Mouse (Mus musculus) limb, embryonic 12.5 days (tissue): ENCODE measurements at regions not wholly inside any gene's neighbourhood (a gene's known extent, or its start where the extent isn't known, plus 50 kb on each side); places are given as distances from the start of the nearest gene placed in this dataset.

Source experiments
- ATAC-seq: fragments of 200-750 bp; cut with Nextera tagmentation; 2 replicates; pipeline ENCODE4 v1.8.0; 2017; ENCODE audit warnings: low read depth, moderate TSS enrichment; ENCODE audit not compliant: insufficient number of reproducible peaks, insufficient read depth, low FRiP score, low TSS enrichment
- H3K27ac ChIP-seq: fragments of 300-500 bp; sonication (generic); 2 replicates; pipeline ENCODE4 v1.5.1; 2016; ENCODE audit warnings: mild to moderate bottlenecking, moderate library complexity
- H3K27me3 ChIP-seq: fragments of 300-500 bp; sonication (generic); 2 replicates; pipeline ENCODE4 v1.6.1; 2016; ENCODE audit warnings: mild to moderate bottlenecking, moderate library complexity
- H3K36me3 ChIP-seq: fragments of 300-500 bp; sonication (generic); 2 replicates; pipeline ENCODE4 v1.6.1; 2016; ENCODE audit warnings: mild to moderate bottlenecking, moderate library complexity
- H3K4me1 ChIP-seq: fragments of 300-500 bp; sonication (generic); replicated peaks from 2 replicates; pipeline ENCODE4 v1.6.1; 2016
- H3K4me2 ChIP-seq: fragments of 300-500 bp; sonication (generic); 2 replicates; pipeline ENCODE4 v1.6.1; 2016; ENCODE audit warnings: mild to moderate bottlenecking, moderate library complexity
- H3K4me3 ChIP-seq: fragments of 300-500 bp; sonication (generic); replicated peaks from 2 replicates; pipeline ENCODE4 v1.5.1; 2016; ENCODE audit warnings: mild to moderate bottlenecking
- H3K9ac ChIP-seq: fragments of 300-500 bp; sonication (generic); replicated peaks from 2 replicates; pipeline ENCODE4 v1.6.1; 2016; ENCODE audit warnings: mild to moderate bottlenecking, moderate library complexity
- H3K9me3 ChIP-seq: fragments of 300-500 bp; sonication (generic); 2 replicates; pipeline ENCODE4 v1.6.1; 2016; ENCODE audit warnings: mild to moderate bottlenecking, moderate library complexity
- whole genome bisulfite sequencing: fragments of 180-500 bp; shearing (Covaris S2); methylation state at CpG from one replicate; pipeline ENCODE4 v1.1.7; 2016; 5-methylcytosine and 5-hydroxymethylcytosine counted together

DNA sequence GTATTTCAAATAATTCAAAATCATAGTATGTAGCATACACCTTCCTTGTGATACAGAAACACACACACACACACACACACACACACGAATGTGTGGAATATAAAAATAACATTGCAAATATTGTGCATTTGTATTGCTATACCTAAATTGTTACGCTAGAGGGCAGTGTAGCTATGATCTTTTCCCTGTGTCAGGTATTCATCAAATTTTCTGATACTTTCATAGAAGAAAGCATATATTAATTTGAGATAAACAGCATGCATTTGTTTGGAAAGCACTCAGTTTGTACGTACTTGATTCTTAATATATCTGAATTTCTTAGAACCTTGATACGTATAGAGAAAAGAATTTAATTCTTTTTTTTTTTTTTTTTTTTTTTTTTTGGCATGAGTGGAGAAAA is 1700.9 kb upstream of the Sel1l start:
- Histone ChIP-seq H3K4me1 (no peaks in the 10 kb centered on the region), H3K4me2 (no peak overlapping the region), H3K9me3 (no peaks in the 10 kb centered on the region), H3K9ac (no peak overlapping the region), H3K4me3 (no peak overlapping the region), H3K27ac (no peak overlapping the region), H3K27me3 (no peaks in the 10 kb centered on the region), H3K36me3 (no peaks in the 10 kb centered on the region)
- 36% methylated on average over 4 of the region's 4 CpGs for WGBS
- ATAC-seq: no peak

DNA sequence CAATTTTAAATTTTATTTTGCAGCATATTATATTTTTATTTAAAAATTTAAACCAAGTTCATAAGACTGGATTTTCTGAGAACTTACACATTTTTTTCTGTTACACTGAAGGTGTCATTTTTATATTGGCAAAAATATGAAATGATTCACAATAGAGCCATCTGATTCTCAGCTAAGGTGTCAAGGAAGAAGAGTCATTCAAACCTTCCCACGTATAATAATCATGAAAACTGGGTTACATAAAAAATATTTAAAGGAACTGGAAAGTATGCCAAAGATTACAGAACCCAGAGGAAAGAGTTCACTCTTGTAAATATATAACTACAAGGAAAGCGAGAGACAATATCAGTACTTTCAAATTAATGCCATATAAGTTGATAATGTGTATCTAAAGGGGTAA is 1674.5 kb upstream of the Sel1l start:
- Histone ChIP-seq H3K4me2 (no peak overlapping the region), H3K36me3 (no peaks in the 10 kb centered on the region), H3K4me3 (no peak overlapping the region), H3K27me3 (no peaks in the 10 kb centered on the region), H3K27ac (no peak overlapping the region), H3K4me1 (no peaks in the 10 kb centered on the region), H3K9me3 (no peaks in the 10 kb centered on the region), H3K9ac (no peak overlapping the region)
- 83% methylated on average over 2 of the region's 2 CpGs for WGBS
- no peak for ATAC-seq

DNA sequence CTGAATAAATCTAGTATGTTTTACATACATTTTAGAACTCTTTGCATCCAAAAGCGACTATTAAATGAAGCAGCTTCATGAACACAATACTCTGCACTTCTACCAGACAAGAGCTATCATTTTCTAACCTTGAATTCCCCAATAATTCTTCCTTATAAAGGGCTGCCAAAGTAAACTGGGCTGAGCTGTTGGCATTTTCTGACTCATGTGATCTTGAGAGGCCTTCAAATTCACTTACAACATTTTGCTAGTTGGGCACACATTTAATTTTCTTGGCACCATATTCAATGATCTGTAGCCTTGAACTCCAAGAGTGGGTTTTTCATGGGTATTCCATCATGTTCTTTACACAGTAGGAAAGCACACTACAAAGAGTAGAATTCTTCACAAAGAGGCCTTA is 1637.4 kb upstream of the Sel1l start:
- Histone ChIP-seq H3K9me3 (no peaks in the 10 kb centered on the region), H3K4me1 (no peaks in the 10 kb centered on the region), H3K4me2 (no peak overlapping the region), H3K9ac (no peak overlapping the region), H3K36me3 (no peaks in the 10 kb centered on the region), H3K4me3 (no peak overlapping the region), H3K27ac (no peak overlapping the region), H3K27me3 (no peaks in the 10 kb centered on the region)
- WGBS: 81% methylated on average over 1 of the region's 1 CpGs
- no peak for ATAC-seq

DNA sequence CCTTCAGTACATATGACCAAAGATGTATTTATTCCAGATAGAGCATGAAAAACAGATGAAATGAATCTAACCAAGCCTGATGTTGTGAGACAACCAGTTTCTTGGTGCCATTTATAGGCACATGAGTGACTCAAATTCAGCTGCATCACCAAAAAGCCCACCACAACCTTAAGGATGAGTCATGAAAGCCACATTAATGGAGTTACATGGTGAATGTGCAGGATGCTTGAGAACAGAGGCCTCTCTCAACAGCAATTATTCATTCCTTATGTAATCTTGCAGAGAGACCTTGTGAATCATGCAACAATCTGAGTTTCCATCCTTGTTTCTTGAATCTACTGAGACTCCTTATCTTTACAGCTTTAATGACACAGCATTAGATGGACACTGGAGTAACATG is 1613.1 kb upstream of the Sel1l start:
- Histone ChIP-seq H3K27me3 (no peaks in the 10 kb centered on the region), H3K4me3 (no peak overlapping the region), H3K36me3 (no peaks in the 10 kb centered on the region), H3K4me2 (no peak overlapping the region), H3K4me1 (no peaks in the 10 kb centered on the region), H3K9me3 (no peaks in the 10 kb centered on the region), H3K27ac (no peak overlapping the region), H3K9ac (no peak overlapping the region)
- ATAC-seq: no peak

DNA sequence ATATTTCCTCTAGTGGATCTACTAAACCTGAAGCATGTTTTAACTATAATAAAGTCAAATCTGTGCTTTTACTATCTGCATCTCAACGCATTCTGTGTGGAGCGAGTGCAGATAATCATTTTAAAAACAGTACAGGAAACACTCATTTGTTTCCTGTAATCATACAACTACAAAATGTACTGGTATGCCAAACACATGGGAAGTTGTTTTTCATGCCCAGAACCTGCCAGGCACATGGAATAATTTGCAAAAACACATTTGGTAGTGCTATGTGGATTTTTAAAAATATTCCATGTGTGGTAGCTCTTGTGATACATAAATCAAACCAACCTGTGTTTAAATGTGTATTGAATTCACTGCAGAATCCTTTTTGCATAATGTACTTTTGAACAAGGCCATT is 1600.5 kb upstream of the Sel1l start:
- no peak for ATAC-seq
- Histone ChIP-seq H3K36me3 (no peaks in the 10 kb centered on the region), H3K9me3 (no peaks in the 10 kb centered on the region), H3K4me2 (no peak overlapping the region), H3K4me1 (no peaks in the 10 kb centered on the region), H3K9ac (no peak overlapping the region), H3K27me3 (no peaks in the 10 kb centered on the region), H3K27ac (no peak overlapping the region), H3K4me3 (no peak overlapping the region)
- WGBS: 76% methylated on average over 2 of the region's 2 CpGs

DNA sequence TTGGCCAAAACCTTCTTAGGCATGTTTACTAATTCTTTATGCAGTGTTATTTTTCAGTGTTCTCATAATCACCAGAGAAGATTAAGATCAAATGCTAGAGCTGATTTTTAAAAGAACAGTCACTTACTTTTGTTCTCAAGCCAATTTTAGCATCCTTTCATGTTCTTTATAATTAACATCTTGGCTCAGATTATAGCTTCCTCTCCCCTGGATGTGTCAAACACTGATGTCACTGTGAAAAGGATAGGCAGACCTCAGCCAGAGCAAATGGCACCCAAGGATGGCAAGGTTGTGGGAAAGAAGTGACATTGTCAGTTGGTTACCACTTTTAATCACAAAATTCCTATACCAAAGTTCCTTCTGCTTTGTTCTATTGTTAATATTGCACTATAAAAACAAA is 1580.3 kb upstream of the Sel1l start:
- H3K9ac ChIP-seq: no peak overlapping the region
- ATAC-seq: no peak

DNA sequence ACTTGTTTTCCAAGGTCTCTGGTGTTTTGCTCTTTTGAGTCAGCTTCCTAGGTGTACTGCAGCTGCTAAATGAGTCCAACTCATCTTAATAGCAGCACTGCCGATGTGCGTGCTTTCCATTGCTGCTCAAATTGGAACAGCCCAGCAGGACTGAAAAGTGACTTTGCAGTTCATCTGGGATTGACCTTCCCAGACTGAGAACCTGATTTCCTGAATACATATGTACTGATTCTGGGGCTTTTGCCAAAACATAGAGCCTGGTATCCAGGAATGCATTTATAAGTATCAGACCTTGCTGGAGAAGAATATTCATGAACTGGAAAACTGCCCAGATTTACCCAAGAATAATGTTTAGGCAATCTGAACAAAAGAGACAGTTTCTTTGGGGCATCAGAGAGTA is 1579.0 kb upstream of the Sel1l start:
- Histone ChIP-seq H3K4me1 (no peaks in the 10 kb centered on the region), H3K36me3 (no peaks in the 10 kb centered on the region), H3K4me2 (no peak overlapping the region), H3K27ac (no peak overlapping the region), H3K4me3 (no peak overlapping the region), H3K9ac (no peak overlapping the region), H3K9me3 (no peaks in the 10 kb centered on the region), H3K27me3 (no peaks in the 10 kb centered on the region)
- 78% methylated on average over 2 of the region's 2 CpGs for WGBS
- no peak for ATAC-seq

More for the DNA sequence above, 1580.3 kb upstream of the Sel1l start:
- no peaks in the 10 kb centered on the region for H3K9me3 ChIP-seq
- H3K27me3 ChIP-seq: no peaks in the 10 kb centered on the region
- H3K4me1 ChIP-seq: no peaks in the 10 kb centered on the region
- no peaks in the 10 kb centered on the region for H3K36me3 ChIP-seq
- no peak overlapping the region for H3K4me2 ChIP-seq
- H3K27ac ChIP-seq: no peak overlapping the region
- no peak overlapping the region for H3K4me3 ChIP-seq

DNA sequence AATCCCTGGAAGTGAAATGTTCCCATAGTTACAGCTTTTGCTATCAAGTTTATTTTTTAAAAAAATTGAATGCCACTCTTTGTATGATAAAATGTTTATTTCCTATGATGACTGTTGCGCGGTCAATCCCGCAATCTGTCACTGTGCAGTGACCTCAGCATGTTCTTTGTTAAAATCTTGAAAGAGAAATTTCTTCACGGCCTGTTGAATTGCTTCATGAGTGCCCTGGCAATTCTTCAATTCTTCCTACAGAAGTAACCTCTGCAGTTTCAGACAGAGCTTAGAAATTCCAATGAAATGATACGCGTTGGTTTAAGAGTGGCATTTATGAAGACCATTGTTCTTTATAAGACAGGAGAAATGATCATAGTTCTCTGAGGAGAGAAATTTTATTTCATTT is 1567.4 kb upstream of the Sel1l start:
- ATAC-seq: no peak
- Histone ChIP-seq H3K4me2 (no peak overlapping the region), H3K27ac (no peak overlapping the region), H3K4me1 (no peaks in the 10 kb centered on the region), H3K9ac (no peak overlapping the region), H3K27me3 (no peaks in the 10 kb centered on the region), H3K36me3 (no peaks in the 10 kb centered on the region), H3K9me3 (no peaks in the 10 kb centered on the region), H3K4me3 (no peak overlapping the region)
- 94% methylated on average over 6 of the region's 6 CpGs for WGBS

DNA sequence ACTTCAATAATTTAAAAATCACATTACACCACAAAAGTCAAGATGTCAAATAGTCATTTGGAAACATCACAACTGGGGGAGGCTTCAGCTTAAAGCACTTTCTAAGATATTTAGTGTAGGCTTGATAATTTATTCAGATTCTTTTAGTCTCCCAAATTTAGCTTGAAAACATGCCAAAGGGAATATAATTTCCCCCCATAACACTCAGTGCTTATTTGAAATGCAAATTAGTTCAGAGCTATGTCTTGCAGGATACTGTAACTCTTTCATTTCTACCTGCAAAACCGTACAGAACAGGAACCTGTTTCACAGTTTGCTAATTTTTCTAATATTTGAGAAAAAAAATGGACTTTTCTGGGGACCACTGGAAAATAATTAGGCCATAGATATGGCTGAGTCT is 1566.8 kb upstream of the Sel1l start:
- no peak for ATAC-seq
- Histone ChIP-seq H3K9me3 (no peaks in the 10 kb centered on the region), H3K4me1 (no peaks in the 10 kb centered on the region), H3K36me3 (no peaks in the 10 kb centered on the region), H3K9ac (no peak overlapping the region), H3K4me2 (no peak overlapping the region), H3K27me3 (no peaks in the 10 kb centered on the region), H3K27ac (no peak overlapping the region), H3K4me3 (no peak overlapping the region)
- WGBS: 72% methylated on average over 1 of the region's 1 CpGs

DNA sequence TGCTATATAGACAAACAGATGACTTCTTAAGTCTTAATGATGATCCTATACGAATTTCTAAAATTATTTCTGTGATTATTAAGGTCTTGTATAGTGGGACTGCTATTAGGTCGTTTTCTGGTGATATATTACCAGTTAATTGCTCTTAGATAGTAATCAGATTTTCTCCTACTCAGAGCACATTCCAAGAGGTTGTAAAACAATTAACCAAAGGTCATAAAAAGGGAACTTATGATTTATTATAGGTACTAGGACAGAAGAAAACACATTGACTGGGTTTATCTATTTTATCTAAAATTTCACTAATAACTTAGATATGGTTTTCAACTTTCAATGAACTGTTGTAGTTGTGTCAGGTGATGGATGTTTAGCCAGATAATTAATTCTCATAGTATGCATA is 1536.6 kb upstream of the Sel1l start:
- H3K4me2 ChIP-seq: no peak overlapping the region
- H3K4me1 ChIP-seq: no peaks in the 10 kb centered on the region
- no peak overlapping the region for H3K9ac ChIP-seq
- H3K27ac ChIP-seq: no peak overlapping the region
- H3K4me3 ChIP-seq: no peak overlapping the region
- H3K9me3 ChIP-seq: no peaks in the 10 kb centered on the region
- no peaks in the 10 kb centered on the region for H3K36me3 ChIP-seq
- ATAC-seq: no peak
- no peaks in the 10 kb centered on the region for H3K27me3 ChIP-seq
- 23% methylated on average over 2 of the region's 2 CpGs for WGBS

DNA sequence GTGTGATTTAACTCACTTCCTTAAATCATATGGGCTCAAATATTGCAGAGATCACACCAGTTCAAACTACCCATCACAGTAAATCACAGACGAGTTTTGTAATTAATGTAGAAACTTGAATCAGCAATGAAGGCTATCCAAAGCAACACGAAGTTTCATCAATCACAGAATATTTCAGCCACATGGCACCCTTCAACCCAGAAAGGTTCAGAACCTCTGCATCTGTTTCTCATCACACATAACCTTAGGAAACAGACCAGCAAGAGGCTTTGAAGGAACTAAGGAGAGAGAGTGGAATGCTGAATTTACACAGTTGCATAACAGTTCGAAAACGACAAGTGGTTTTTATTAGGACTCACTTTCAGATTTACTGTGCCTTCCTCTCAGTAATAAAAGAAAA is 1494.0 kb upstream of the Sel1l start:
- WGBS: 7% methylated on average over 4 of the region's 4 CpGs
- H3K27ac ChIP-seq: no peak overlapping the region; the same call in 1 of the 2 replicates
- no peak; the same call in 1 of the 2 replicates for ATAC-seq

DNA sequence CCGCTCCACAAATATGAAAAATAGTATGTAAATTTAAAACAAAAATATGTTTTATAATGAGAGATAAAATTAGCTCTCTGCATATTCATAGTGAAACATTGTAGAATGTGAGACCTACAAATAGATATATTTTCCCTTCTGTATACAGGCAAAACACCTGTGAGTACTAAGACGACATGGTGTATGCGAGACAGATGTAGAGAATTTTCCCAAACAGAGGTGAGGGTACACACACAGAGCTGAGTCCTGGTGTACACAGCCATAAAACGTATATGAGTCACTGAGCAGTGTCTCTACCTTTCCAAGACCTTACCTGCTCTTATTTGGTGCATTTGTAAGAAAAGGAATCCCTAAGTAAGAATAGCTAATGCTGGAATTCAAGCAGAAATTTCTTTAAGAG is 1493.6 kb upstream of the Sel1l start:
- Histone ChIP-seq H3K4me2 (no peak overlapping the region), H3K27me3 (no peaks in the 10 kb centered on the region), H3K27ac (no peak overlapping the region; the same call in 1 of the 2 replicates), H3K4me1 (peaks cover 5% of the 10 kb centered on the region), H3K36me3 (no peaks in the 10 kb centered on the region), H3K4me3 (no peak overlapping the region), H3K9me3 (no peaks in the 10 kb centered on the region), H3K9ac (no peak overlapping the region)
- WGBS: 48% methylated on average over 4 of the region's 4 CpGs
- ATAC-seq: no peak; the same call in 1 of the 2 replicates

More for the DNA sequence above, 1494.0 kb upstream of the Sel1l start:
- H3K27me3 ChIP-seq: no peaks in the 10 kb centered on the region
- H3K4me2 ChIP-seq: no peak overlapping the region
- no peak overlapping the region for H3K4me3 ChIP-seq
- peaks cover 5% of the 10 kb centered on the region for H3K4me1 ChIP-seq
- H3K9me3 ChIP-seq: no peaks in the 10 kb centered on the region
- H3K36me3 ChIP-seq: no peaks in the 10 kb centered on the region
- H3K9ac ChIP-seq: no peak overlapping the region
